Mouse (Mus musculus): ENCODE measurements around the gene Mtmr11. TPM values are rescaled to one million over a fixed set of nuclear protein-coding genes. Genes with fewer than 3 reads are reported as not detected.
A peak's percentile ranks its signal among the peaks of the same experiment; 100 is the strongest.

The Mtmr11 gene
- total and polyA plus RNA-seq, 2 experiments from 2014 or later: 8.4 to 22.3 TPM

- ATAC-seq (ENCODE audit: low FRiP score): peak; percentile 86
Measured at GRCm38 (mm10) chr3:96220765-96221639, 59.2 kb downstream of the Mtmr11 start, which contains the start of the genes Hist2h2ac and Hist2h2be. Hist2h2ac (minus strand) TSS chr3:96220880. Hist2h2be (plus strand) TSS chr3:96221119.

More at GRCm38 (mm10) chr3:96220765-96221639, 59.2 kb downstream of the Mtmr11 start, which contains the start of the genes Hist2h2ac and Hist2h2be:
- peak within 1 kb of the TSS; percentile 91 for H3K27ac ChIP-seq (ENCODE audit: low read depth, low read length)
- H3K4me3 ChIP-seq (ENCODE audit: low read depth, low read length): peak within 1 kb of the TSS; percentile 51
- peaks cover 4% of the 10 kb centered on the region; the same call in 1 of the 2 replicates for H3K4me1 ChIP-seq (ENCODE audit: insufficient read depth, low read length)
- H3K4me2 ChIP-seq (ENCODE audit: low read depth, low read length, poor library complexity, severe bottlenecking): peak within 1 kb of the TSS; percentile 64
- H3K9me3 ChIP-seq (ENCODE audit: low read length): no peaks in the 10 kb centered on the region
- TF ChIP-seq CTCF (IDR thresholded peaks at IDR 0.05): peak; percentile 1; the same call in 1 of the 2 replicates
- peak; percentile 94 for DNase-seq (ENCODE audit: low spot score)
- H3K36me3 ChIP-seq (ENCODE audit: insufficient read depth, low read length): no peaks in the 10 kb centered on the region
- H3K9ac ChIP-seq (replicated peaks; ENCODE audit: low read length, poor library complexity, severe bottlenecking): peak within 1 kb of the TSS; percentile 61
- under 1% methylated on average over 43 of the region's 43 CpGs for WGBS
- H3K27me3 ChIP-seq (ENCODE audit: insufficient read depth, low read length): no peaks in the 10 kb centered on the region

Small RNA genes lying within 50 kb of the gene (microRNA-seq; reads per million reads assigned to microRNA genes)
- gene Gm44492 (ENCODE audit: borderline number of aligned reads): not detected

Other genes starting within 250 kb of the Mtmr11 start
- 24.7 and 27.5 TPM in 2 replicates for gene Anp32e, start 232.8 kb upstream of the Mtmr11 start, total RNA-seq (2014; rRNA removed)
- gene Anp32e, start 232.8 kb upstream of the Mtmr11 start, polyA plus RNA-seq (2015; fragmentation: Nextera tagmentation; extraction: Ambion mirVana): 70.9 and 86.9 TPM in 2 replicates
- gene Plekho1, start 166.0 kb upstream of the Mtmr11 start, total RNA-seq (2014; rRNA removed): 52.5 and 62.7 TPM in 2 replicates
- gene Plekho1, start 166.0 kb upstream of the Mtmr11 start, polyA plus RNA-seq (2015; fragmentation: Nextera tagmentation; extraction: Ambion mirVana): 37.3 and 41.2 TPM in 2 replicates
- gene Vps45, start 103.5 kb upstream of the Mtmr11 start, total RNA-seq (2014; rRNA removed): 29.5 and 35.3 TPM in 2 replicates
- gene Vps45, start 103.5 kb upstream of the Mtmr11 start, polyA plus RNA-seq (2015; fragmentation: Nextera tagmentation; extraction: Ambion mirVana): 60.6 and 61.1 TPM in 2 replicates
- gene Otud7b, start 57.5 kb upstream of the Mtmr11 start, total RNA-seq (2014; rRNA removed): 14.3 and 16.3 TPM in 2 replicates
- 5.7 and 7.5 TPM in 2 replicates for gene Otud7b, start 57.5 kb upstream of the Mtmr11 start, polyA plus RNA-seq (2015; fragmentation: Nextera tagmentation; extraction: Ambion mirVana)
- 70.3 and 79.1 TPM in 2 replicates for gene Sf3b4, start 10.3 kb downstream of the Mtmr11 start, total RNA-seq (2014; rRNA removed)
- 156 and 158 TPM in 2 replicates for gene Sf3b4, start 10.3 kb downstream of the Mtmr11 start, polyA plus RNA-seq (2015; fragmentation: Nextera tagmentation; extraction: Ambion mirVana)
- gene Sv2a, start 19.1 kb downstream of the Mtmr11 start, total RNA-seq (2014; rRNA removed): 157 and 160 TPM in 2 replicates
- 167 and 176 TPM in 2 replicates for gene Sv2a, start 19.1 kb downstream of the Mtmr11 start, polyA plus RNA-seq (2015; fragmentation: Nextera tagmentation; extraction: Ambion mirVana)
- gene Bola1, start 57.7 kb downstream of the Mtmr11 start, total RNA-seq (2014; rRNA removed): 29.5 and 36.8 TPM in 2 replicates
- 54.6 and 58.1 TPM in 2 replicates for gene Bola1, start 57.7 kb downstream of the Mtmr11 start, polyA plus RNA-seq (2015; fragmentation: Nextera tagmentation; extraction: Ambion mirVana)
- gene Hist2h2ab, start 57.9 kb downstream of the Mtmr11 start, total RNA-seq (2014; rRNA removed): 134 and 144 TPM in 2 replicates
- gene Hist2h2ab, start 57.9 kb downstream of the Mtmr11 start, polyA plus RNA-seq (2015; fragmentation: Nextera tagmentation; extraction: Ambion mirVana): 1.1 TPM in 1 of 2 replicates, not detected in the other
- gene Hist2h2ac, start 58.9 kb downstream of the Mtmr11 start, total RNA-seq (2014; rRNA removed): 271 and 554 TPM in 2 replicates
- 1.7 and 1.9 TPM in 2 replicates for gene Hist2h2ac, start 58.9 kb downstream of the Mtmr11 start, polyA plus RNA-seq (2015; fragmentation: Nextera tagmentation; extraction: Ambion mirVana)
- 8.7 and 12.7 TPM in 2 replicates for gene Hist2h2be, start 59.1 kb downstream of the Mtmr11 start, total RNA-seq (2014; rRNA removed)
- 2.8 and 2.9 TPM in 2 replicates for gene Hist2h2be, start 59.1 kb downstream of the Mtmr11 start, polyA plus RNA-seq (2015; fragmentation: Nextera tagmentation; extraction: Ambion mirVana)
- gene Hist2h3c2, start 77.1 kb downstream of the Mtmr11 start, total RNA-seq (2014; rRNA removed): 67.5 and 182 TPM in 2 replicates
- gene Hist2h3c2, start 77.1 kb downstream of the Mtmr11 start, polyA plus RNA-seq (2015; fragmentation: Nextera tagmentation; extraction: Ambion mirVana): 0.56 and 0.68 TPM in 2 replicates
- gene Hist2h2aa2, start 78.3 kb downstream of the Mtmr11 start, total RNA-seq (2014; rRNA removed): 914 and 1,403 TPM in 2 replicates
- gene Hist2h2aa2, start 78.3 kb downstream of the Mtmr11 start, polyA plus RNA-seq (2015; fragmentation: Nextera tagmentation; extraction: Ambion mirVana): 41.9 and 45.6 TPM in 2 replicates
- gene Hist2h2aa1, start 83.5 kb downstream of the Mtmr11 start, total RNA-seq (2014; rRNA removed): 786 and 1,113 TPM in 2 replicates
- 18.8 and 19.5 TPM in 2 replicates for gene Hist2h2aa1, start 83.5 kb downstream of the Mtmr11 start, polyA plus RNA-seq (2015; fragmentation: Nextera tagmentation; extraction: Ambion mirVana)
- gene Hist2h3c1, start 84.7 kb downstream of the Mtmr11 start, total RNA-seq (2014; rRNA removed): 2.8 TPM in 1 of 2 replicates, not detected in the other
- gene Hist2h3c1, start 84.7 kb downstream of the Mtmr11 start, polyA plus RNA-seq (2015; fragmentation: Nextera tagmentation; extraction: Ambion mirVana): 0.11 and 0.32 TPM in 2 replicates
- 109 and 118 TPM in 2 replicates for gene Hist2h4, start 101.3 kb downstream of the Mtmr11 start, total RNA-seq (2014; rRNA removed)
- gene Hist2h4, start 101.3 kb downstream of the Mtmr11 start, polyA plus RNA-seq (2015; fragmentation: Nextera tagmentation; extraction: Ambion mirVana): 5.3 and 6.1 TPM in 2 replicates
- gene Hist2h3b, start 106.7 kb downstream of the Mtmr11 start, total RNA-seq (2014; rRNA removed): 684 and 1,135 TPM in 2 replicates
- gene Hist2h3b, start 106.7 kb downstream of the Mtmr11 start, polyA plus RNA-seq (2015; fragmentation: Nextera tagmentation; extraction: Ambion mirVana): 6.2 and 8.3 TPM in 2 replicates
- gene Hist2h2bb, start 107.7 kb downstream of the Mtmr11 start, total RNA-seq (2014; rRNA removed): 162 and 343 TPM in 2 replicates
- 1.0 and 1.7 TPM in 2 replicates for gene Hist2h2bb, start 107.7 kb downstream of the Mtmr11 start, polyA plus RNA-seq (2015; fragmentation: Nextera tagmentation; extraction: Ambion mirVana)
- gene Fcgr1, start 132.0 kb downstream of the Mtmr11 start, total RNA-seq (2014; rRNA removed): 0.60 and 1.3 TPM in 2 replicates
- 1.5 TPM in 2 replicates for gene Fcgr1, start 132.0 kb downstream of the Mtmr11 start, polyA plus RNA-seq (2015; fragmentation: Nextera tagmentation; extraction: Ambion mirVana)